Mouse (Mus musculus) retina, adult 2 months (tissue): Measurements from ENCODE around the gene Rpp25.
A peak's percentile ranks its signal among the peaks of the same experiment; 100 is the strongest.

ENCODE experiments used
- DNase-seq: peaks from one replicate; pipeline ENCODE4 v3.0.0-alpha.2; 2012; ENCODE audit warnings: low read depth, low spot score

The Rpp25 gene

GRCm38 (mm10) chr9:57503622-57504380, at the start of gene Rpp25:
Gene Rpp25, plus strand, starts transcription at chr9:57504026.
- DNase-seq = no peak

DNA sequence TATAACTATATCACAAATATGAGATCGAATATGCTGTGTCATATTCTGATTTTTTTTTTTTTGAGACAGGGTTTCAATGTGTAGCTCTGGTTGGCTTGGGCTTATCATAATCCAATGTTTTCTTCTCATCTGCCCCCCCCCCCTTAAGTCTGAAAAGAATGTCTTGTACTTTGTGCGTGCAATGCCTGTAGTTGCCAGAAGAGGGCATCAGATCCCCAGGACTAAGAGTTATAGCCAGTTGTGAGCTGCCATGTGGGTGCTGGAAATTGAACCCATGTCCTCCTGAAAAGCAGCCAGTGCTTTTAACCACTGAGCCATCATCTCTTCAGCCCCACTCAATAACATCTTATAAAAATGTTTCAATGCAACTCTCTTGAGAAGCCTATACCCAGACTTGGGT, 44.1 kb upstream of the Rpp25 start:
- DNase-seq = no peak

GRCm38 (mm10) chr9:57462866-57463265, 41.0 kb upstream of the Rpp25 start:
- DNase-seq = no peak

DNA sequence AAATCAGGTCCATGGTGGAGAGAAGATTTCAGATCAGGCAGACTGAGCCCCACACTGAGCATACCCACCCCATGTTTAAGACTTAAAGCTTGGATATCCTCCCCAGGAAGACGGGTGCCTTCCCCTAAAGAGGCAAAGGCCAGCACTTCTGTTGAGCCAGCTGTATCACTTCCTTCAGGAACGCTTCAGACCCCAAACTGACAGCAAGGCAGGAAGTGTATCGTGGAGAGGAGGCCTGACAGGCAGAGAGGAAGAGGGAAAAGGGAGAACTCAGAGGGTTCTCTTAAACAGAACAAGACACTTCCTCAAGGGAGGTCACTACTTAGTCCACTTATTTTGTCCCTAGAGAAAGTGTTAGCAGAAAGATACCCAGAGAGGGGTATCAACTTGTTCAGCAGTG, 37.7 kb upstream of the Rpp25 start:
- DNase-seq = no peak

GRCm38 (mm10) chr9:57467271-57467771, 36.5 kb upstream of the Rpp25 start:
- no peak for DNase-seq

GRCm38 (mm10) chr9:57467896-57468549, 35.8 kb upstream of the Rpp25 start, which contains the start of gene Scamp5:
Gene Scamp5, minus strand, starts transcription at chr9:57468060.
- peak; percentile 88 for DNase-seq

DNA sequence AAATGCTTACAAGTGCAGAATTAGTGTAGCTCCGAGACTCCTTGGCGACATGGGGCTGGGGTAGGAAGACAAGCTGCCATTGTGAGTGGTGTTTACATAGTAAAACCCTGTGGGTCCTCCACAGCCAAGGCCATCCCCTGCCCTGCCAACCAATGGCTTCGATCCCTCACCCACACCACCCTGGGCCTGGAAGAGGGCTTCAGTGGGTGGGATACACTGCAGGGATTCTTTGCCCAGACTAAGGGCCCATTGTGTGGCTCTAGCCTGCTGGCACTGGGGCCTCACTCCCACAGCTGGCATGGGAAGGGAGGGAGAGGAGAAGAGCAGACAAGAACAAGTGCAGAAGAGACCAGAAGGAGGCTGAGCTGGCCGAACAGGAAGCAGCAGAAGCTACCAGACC, 34.9 kb upstream of the Rpp25 start:
- no peak for DNase-seq

DNA sequence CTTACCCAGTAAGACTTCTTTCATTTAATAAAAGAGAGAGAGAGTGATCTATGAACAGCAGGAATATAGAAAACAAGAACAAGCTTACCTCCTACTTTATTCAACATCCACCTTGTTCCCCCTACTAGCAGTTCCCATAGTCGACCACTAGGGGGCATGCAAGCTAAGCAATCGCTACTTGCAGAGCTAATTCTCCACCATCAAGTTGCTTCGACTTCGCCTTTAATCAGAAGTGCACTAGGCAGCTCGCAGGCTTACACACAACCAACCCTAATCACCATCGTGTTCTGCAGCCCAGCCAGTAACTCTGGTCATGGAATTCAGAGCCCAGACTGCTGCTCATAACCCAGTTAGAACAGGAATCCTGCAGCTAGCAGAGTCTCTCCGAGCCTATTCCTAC, 18.1 kb upstream of the Rpp25 start:
- peak; percentile 81 for DNase-seq

- DNase-seq = no peak
These were observed 16.0 kb upstream of the Rpp25 start for GRCm38 (mm10) chr9:57487807-57488206.

GRCm38 (mm10) chr9:57493532-57493931, 10.3 kb upstream of the Rpp25 start:
- no peak for DNase-seq

GRCm38 (mm10) chr9:57494970-57495369, 8.9 kb upstream of the Rpp25 start:
- DNase-seq = no peak

GRCm38 (mm10) chr9:57497236-57497635, 6.6 kb upstream of the Rpp25 start:
- DNase-seq = no peak

- no peak for DNase-seq
These were observed 5.3 kb upstream of the Rpp25 start for GRCm38 (mm10) chr9:57498536-57498935.

GRCm38 (mm10) chr9:57501452-57501851, 2.4 kb upstream of the Rpp25 start:
- DNase-seq = no peak

GRCm38 (mm10) chr9:57501861-57502260, 2.0 kb upstream of the Rpp25 start:
- no peak for DNase-seq

GRCm38 (mm10) chr9:57502911-57503621, 760 bp upstream of the Rpp25 start:
- no peak for DNase-seq

GRCm38 (mm10) chr9:57504381-57504700, 515 bp downstream of the Rpp25 start:
- no peak for DNase-seq

GRCm38 (mm10) chr9:57504891-57505290, 1.1 kb downstream of the Rpp25 start:
- DNase-seq = no peak

DNA sequence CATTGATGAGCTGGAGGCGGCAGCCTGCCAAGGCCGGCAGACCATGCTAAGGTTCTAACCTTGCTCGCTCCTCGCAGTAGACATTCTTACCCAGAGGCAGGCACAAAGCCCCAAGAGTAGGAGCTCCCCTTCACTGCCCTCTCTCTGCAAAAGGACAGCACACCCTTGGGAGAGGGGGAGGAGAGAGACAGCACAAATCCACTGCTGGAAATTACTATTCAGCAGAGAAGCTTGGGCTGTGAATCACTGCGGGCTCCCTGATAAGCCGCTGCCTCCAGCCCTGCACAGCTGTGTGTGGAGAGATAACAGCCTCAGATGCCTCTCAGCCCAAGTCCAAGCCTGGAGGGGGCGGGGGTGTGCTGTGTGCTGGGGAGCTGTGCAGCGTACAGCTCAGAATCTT, 1.9 kb downstream of the Rpp25 start:
- no peak for DNase-seq

- no peak for DNase-seq
These were observed 6.8 kb downstream of the Rpp25 start for GRCm38 (mm10) chr9:57510577-57510976.

DNA sequence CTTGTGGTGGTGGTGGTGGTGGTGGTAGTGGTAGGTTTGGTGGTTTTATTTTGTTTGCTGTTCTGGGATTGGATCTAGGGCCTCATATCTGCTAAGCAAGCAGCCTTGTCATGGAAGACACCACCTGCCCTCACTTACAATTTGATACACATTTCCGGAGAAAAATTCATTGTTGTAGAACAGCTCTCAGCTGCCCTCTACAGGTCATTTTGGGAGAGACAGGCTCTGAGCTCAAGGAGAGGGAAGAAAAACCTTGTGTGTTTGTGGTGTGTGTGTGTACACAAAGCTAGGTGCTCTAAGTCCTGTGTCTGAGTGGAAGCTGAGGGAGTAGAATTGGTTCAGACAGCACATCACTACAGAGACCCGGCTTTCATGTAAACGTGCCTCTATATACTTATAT, 13.3 kb downstream of the Rpp25 start:
- no peak for DNase-seq

- DNase-seq = no peak
These were observed 16.7 kb downstream of the Rpp25 start for GRCm38 (mm10) chr9:57520375-57521055.
